Mouse (Mus musculus): ENCODE data around the gene Gga3. TPM values are rescaled to one million over a fixed set of nuclear protein-coding genes. Genes with fewer than 3 reads are reported as not detected.
"Not testable (repeated sequence)": the region's sequence is repeated elsewhere in the genome, so short reads cannot be mapped to it uniquely, and the experiment has no call there.

The Gga3 gene
- total RNA-seq (2021): 10 to 100 TPM; 10.9 to 13.2 TPM
- long read RNA-seq, experiment 1, partial matches to known transcripts: 1 of 4 reads
- long read RNA-seq, experiment 1, other reads (novel, unspliced or antisense): 1 of 4 reads
- long read RNA-seq, experiment 2, partial matches to known transcripts: 2 of 3 reads
- long read RNA-seq, experiment 2, other reads (novel, unspliced or antisense): 0 of 3 reads

DNA sequence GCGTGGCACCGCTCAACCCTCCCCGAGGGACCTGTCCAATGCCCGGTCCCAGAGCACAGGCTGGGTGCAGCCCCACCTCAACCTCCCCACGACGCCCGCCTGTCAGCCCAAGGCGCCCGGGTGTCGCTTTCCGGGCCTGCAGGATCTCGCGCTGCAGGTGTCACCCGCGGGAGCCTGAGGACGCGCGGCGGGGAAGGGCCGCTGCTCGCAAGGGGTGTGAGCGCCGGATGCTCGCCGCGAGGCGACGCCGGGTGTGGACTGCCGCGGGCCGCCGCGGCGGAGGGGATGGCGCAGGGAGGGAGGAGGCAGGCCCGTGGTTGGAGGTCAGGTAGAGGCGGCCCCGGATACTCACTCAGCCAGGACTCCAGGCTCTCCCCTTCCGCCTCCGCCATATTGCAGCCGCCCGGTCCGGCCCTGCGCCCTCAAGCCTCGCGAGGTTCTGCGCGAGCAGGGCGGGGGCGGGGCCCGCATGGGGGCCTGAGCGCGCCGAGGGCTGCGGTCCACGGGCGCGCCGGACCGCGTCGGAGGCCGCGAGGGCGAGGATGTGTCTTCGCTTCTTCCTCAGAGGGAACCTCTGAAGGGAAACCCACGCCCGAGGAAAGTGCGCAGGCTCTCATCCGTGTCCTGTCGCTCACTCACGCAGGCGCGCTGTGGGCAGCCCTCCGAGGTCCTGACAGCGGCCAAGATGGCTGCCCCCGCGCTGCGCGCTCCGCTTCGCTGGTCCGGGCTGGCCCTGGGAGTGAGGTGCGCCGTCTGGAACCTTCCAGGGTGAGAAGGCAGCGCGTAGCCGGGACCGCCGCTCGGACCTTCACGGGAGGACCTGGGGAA is at the start of gene Gga3, which contains the start of gene Mrps7:
Gene Gga3, minus strand, starts transcription at position 576 of the 828 bp plus-strand sequence.
Gene Mrps7, plus strand, starts transcription at position 450 of the 828 bp plus-strand sequence.
- intact Hi-C loops (cut with DNase I; ENCODE audit: low total_unique reads): loop anchor here (10.0 kb wide), 1 partner anchor 109 kb away; the partner anchor contains the start of gene Nt5c
- peak; percentile 94 for DNase-seq

- intact Hi-C loops (cut with DNase I; ENCODE audit: low total_unique reads): no loop called here
- DNase-seq: no peak
These were observed 49.3 kb upstream of the Gga3 start for GRCm38 (mm10) chr11:115653194-115653593.

DNA sequence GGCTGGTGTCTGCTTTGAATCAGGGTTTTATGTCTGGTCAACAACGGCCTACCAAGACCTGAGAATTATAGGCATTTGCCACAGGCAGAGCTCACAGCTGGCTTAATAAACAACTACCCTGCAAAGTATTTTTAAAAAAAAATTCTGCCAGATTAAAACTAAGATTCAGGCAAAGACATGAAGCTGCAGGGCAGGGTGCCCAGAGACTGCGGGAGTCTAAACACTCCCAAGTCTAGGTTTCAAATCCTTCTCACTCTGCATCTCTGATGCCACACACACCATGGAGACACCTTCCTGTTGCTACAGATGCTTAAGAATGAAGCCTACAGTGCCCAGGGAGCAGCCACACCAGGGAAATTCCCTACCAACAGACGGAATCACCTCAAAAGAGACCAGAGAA is 47.8 kb upstream of the Gga3 start:
- DNase-seq: no peak
- intact Hi-C loops (cut with DNase I; ENCODE audit: low total_unique reads): loop anchor here (2.0 kb wide), 1 partner anchor 59 kb away; no protein-coding TSS in a partner anchor

DNA sequence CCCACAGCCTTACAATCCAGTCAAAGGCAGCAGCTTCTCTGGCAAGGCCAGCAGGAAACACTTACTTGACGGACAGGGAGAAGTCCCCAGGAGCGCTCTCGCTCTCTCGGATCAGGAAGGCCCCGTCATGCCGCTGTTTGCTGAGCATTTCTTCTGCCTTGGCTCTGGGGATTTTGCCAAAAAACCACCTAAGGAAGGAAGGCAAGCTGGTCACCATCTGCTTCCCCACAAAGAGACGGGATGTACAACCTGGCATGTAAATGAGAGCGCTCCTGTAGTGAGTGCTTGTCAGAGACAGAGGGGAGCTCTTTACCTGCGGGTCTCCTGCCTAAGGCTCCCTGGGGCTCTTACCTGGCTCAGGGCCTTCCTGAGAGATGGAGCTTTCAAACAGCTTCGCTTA is 45.9 kb upstream of the Gga3 start:
- intact Hi-C loops (cut with DNase I; ENCODE audit: low total_unique reads): loop anchor here (2.0 to 10.0 kb wide), 2 partner anchors 61 to 165 kb away; partner anchors contain the start of genes Caskin2 and Tsen54
- no peak for DNase-seq

- DNase-seq: peak; percentile 32
- intact Hi-C loops (cut with DNase I; ENCODE audit: low total_unique reads): loop anchor here (10.0 kb wide), 1 partner anchor 167 kb away; the partner anchor contains the start of genes Caskin2 and Tsen54
These were observed 43.6 kb upstream of the Gga3 start for GRCm38 (mm10) chr11:115647459-115647858.

DNA sequence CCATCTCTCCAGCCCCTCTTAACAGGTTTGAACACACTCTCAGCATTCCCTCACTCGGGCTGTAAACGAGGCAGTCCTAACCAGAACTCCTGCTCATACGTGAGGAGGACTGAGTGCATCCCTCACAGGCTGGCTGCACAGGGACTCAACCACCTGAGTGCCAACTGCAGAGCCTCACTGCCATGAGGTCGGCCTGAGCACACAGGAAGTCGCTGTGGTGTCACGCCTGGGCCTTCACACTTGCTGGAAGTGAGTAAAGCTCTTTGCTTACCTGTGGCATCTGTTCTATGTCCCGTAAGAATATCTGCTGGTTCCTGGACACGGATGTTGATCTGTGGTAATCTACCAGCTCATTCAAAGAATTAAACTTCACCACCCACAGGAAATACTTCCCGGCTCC is 42.6 kb upstream of the Gga3 start:
- DNase-seq: no peak
- intact Hi-C loops (cut with DNase I; ENCODE audit: low total_unique reads): loop anchor here (10.0 kb wide), 1 partner anchor 168 kb away; the partner anchor contains the start of genes Caskin2 and Tsen54

DNA sequence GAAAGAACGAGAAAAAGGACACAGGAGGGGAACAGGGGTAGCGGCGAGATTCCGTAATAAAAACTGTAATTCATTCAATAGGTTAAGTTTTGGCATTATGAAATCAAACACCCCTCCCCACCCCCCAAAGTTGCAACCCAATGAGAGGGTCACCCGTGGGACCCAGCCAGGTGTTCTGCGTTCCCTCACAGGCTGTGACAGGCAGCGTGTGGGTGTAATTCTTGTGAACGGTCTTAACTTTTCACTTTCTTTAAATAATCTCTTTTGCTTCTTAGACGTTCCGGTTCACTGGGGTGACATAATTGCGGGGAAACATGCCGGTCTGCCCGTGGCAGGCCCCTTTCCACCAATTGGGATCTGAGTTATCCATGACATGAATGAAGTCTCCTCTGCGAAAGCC is 41.6 kb upstream of the Gga3 start:
- intact Hi-C loops (cut with DNase I; ENCODE audit: low total_unique reads): loop anchor here (2.0 to 10.0 kb wide), 2 partner anchors 71 to 169 kb away; partner anchors contain the start of genes Caskin2 and Tsen54
- DNase-seq: not testable (repeated sequence)

GRCm38 (mm10) chr11:115644308-115644707 is 40.5 kb upstream of the Gga3 start:
- intact Hi-C loops (cut with DNase I; ENCODE audit: low total_unique reads): loop anchor here (2.0 to 10.0 kb wide), 2 partner anchors 72 to 170 kb away; partner anchors contain the start of genes Caskin2 and Tsen54
- no peak for DNase-seq

- DNase-seq: no peak
- intact Hi-C loops (cut with DNase I; ENCODE audit: low total_unique reads): loop anchor here (10.0 kb wide), 1 partner anchor 172 kb away; the partner anchor contains the start of genes Caskin2 and Tsen54
These were observed 39.4 kb upstream of the Gga3 start for GRCm38 (mm10) chr11:115643265-115643664.

DNA sequence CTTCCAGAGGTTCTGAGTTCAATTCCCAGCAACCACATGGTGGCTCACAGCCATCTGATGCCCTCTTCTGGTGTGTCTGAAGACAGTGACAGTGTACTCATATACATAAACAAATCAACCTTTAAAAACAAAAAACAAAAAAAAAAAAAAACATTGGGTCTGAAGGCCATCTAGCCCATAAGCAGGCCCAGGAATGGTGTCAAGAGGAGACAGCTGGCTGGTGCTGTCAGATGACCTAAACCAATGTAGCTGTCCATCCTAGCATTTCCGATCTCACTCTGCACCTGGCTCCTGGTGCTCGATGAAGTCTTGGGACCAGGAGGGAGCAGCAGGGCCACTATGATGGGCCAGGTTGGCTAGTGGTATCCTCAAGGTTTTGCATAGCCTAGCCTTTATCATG is 38.9 kb upstream of the Gga3 start:
- no peak for DNase-seq
- intact Hi-C loops (cut with DNase I; ENCODE audit: low total_unique reads): loop anchor here (10.0 kb wide), 1 partner anchor 172 kb away; the partner anchor contains the start of genes Caskin2 and Tsen54

DNA sequence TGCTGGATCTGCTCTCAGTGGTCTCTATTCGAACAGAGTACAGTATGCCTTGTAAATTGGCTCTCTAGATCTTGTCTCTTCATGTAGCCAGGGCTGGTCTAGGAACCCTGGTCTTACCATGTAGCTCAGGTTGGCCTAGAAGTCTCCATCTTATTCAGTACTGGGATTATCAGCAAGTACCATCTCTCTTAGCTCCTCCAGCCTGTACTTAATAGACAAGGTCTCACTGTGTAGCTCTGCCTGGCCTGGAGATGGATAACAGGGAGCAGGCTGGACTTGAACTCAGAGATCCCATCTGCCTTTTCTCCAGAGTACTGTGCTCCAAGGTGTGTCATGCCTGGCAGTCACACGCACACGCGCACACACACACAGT is 37.8 kb upstream of the Gga3 start:
- DNase-seq: no peak
- intact Hi-C loops (cut with DNase I; ENCODE audit: low total_unique reads): loop anchor here (10.0 kb wide), 1 partner anchor 173 kb away; the partner anchor contains the start of genes Caskin2 and Tsen54

- intact Hi-C loops (cut with DNase I; ENCODE audit: low total_unique reads): loop anchor here (10.0 kb wide), 1 partner anchor 174 kb away; the partner anchor contains the start of genes Caskin2 and Tsen54
These were observed 37.3 kb upstream of the Gga3 start for GRCm38 (mm10) chr11:115640978-115641663.

GRCm38 (mm10) chr11:115640311-115640828 is 36.5 kb upstream of the Gga3 start:
- intact Hi-C loops (cut with DNase I; ENCODE audit: low total_unique reads): loop anchor here (10.0 kb wide), 1 partner anchor 174 kb away; the partner anchor contains the start of genes Caskin2 and Tsen54
- DNase-seq: no peak

More at GRCm38 (mm10) chr11:115640978-115641663, 37.3 kb upstream of the Gga3 start:
- DNase-seq: no peak

DNA sequence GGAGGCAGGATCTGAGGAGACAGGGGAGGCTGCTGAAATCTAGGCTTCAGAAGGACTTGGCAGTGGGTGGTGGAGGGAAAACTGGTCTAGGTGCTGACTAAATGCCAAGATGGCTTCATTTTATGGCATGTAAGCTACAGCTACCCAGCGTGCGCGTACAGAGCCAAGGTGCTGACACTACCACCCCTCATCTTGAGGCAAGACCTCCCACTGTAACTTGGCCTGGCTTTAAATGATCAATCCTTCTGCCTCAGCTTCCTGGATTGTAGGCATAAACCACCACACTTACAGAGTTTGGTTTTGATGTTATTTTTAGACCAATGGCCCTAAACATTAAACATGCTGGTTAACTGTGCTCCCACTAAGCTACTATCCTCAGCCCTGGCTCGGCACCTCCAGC is 35.7 kb upstream of the Gga3 start:
- DNase-seq: no peak
- intact Hi-C loops (cut with DNase I; ENCODE audit: low total_unique reads): no loop called here

GRCm38 (mm10) chr11:115638498-115639409 is 34.9 kb upstream of the Gga3 start:
- no peak for DNase-seq
- intact Hi-C loops (cut with DNase I; ENCODE audit: low total_unique reads): no loop called here

DNA sequence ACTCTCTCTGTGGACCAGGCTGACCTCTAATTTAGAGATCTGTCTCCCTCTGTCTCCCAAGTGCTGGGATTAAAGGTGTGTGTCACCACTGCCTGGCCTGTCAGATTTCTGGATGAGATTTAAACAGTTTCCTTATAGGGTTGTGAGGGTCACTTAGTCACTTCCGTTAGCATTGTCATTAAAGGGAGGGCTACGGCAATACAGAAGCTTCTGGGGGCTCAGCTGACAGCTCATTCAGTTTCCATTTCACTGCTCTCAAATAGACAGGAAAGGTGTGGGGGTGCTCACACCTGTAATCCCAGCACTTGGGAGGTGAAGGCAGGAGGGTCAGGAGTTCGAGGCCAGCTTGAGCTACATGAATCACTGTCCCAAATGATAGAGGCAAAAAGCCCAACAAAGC is 33.1 kb upstream of the Gga3 start:
- intact Hi-C loops (cut with DNase I; ENCODE audit: low total_unique reads): no loop called here
- no peak for DNase-seq

- DNase-seq: no peak
- intact Hi-C loops (cut with DNase I; ENCODE audit: low total_unique reads): no loop called here
These were observed 31.6 kb upstream of the Gga3 start for GRCm38 (mm10) chr11:115635484-115635883.

GRCm38 (mm10) chr11:115635041-115635440 is 31.2 kb upstream of the Gga3 start:
- intact Hi-C loops (cut with DNase I; ENCODE audit: low total_unique reads): no loop called here
- DNase-seq: no peak

All from gastrocnemius, postnatal 14 days (tissue).